Mouse (Mus musculus) retina, embryonic 14.5 days (tissue): ENCODE measurements around the gene Mtus2.

Experiments
- DNase-seq: peaks from one replicate; pipeline ENCODE4 v3.0.0-alpha.2; 2015; ENCODE audit warnings: low spot score

Mtus2 gene

DNA sequence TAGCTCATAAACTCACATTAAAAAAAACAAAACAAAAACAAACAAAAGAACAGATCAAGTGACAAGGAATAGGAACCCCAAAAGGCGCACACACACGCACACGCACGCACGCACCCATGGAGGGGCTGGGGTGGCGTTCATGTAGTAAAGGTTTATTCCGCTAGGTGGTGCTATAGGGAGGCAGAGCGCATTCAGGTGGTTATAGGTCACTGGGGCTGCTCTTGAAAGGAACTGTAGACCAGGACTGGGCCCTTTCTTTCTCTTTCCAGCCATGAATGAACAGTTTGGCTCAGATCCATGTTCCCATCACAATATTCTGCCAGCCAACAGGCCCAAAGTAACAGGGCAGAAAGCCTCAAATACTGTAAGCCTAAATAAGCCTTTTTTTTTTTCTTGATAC lies 389.4 kb downstream of the Mtus2 start:
- DNase-seq = no peak

DNA sequence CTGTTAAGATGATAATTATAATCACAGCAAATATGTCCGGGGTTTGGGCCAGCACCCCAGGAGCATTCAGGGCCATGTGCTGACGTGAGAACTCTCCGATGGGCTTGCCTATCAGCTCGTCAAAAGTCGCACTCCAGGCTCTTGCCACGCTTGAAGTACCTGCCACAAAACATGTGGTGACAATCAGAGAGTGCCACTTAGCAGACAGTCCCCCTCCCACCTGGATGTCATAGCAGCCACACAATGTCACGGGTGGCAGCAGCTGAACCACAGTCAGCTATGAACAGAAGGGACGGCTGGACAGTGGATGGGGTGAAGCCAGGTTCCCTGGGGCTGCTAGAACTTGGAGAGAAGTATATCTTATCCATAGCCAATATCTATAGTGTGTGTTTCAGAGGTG lies 391.0 kb downstream of the Mtus2 start:
- DNase-seq = no peak

- DNase-seq = no peak
These were observed 392.3 kb downstream of the Mtus2 start for GRCm38 (mm10) chr5:148349327-148350011.

DNA sequence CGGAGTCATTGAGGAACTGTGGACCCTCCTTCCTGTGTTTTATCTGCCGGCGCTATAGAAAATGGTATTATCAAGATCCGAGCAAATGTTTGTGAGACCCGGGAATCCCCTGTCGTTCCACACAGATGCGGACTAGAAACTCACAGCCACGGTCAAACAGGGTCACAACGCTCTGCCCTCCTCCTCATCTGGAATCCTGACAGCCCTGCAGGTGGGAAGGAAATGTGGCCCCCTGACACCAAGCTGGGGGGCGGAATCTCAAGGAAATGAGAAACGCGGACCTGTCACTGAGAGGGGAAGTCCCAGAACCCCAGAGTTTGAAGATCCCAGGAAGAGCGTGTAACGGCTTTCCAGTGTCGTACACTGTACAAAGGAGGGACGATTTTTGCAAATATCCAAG lies 396.3 kb downstream of the Mtus2 start:
- no peak for DNase-seq

DNA sequence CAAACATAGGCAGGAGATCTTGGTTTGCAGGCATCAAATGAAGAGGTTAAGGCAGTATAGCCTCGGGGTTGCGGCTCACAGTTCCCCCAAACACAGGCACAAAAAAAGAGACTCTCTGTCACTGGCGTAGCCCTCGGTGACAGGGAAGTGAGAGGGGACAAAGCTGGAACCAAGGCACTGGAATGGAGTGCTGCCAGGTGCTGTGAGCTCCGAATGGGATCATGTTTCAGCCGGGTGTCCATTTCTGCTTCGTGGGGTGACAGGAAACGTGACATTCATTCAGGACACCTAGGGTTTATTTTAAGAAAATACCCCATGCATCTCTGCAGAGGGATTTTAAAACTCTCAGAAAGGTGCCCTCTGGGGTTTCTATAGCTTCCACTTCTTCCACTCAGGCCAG lies 397.4 kb downstream of the Mtus2 start:
- no peak for DNase-seq

DNA sequence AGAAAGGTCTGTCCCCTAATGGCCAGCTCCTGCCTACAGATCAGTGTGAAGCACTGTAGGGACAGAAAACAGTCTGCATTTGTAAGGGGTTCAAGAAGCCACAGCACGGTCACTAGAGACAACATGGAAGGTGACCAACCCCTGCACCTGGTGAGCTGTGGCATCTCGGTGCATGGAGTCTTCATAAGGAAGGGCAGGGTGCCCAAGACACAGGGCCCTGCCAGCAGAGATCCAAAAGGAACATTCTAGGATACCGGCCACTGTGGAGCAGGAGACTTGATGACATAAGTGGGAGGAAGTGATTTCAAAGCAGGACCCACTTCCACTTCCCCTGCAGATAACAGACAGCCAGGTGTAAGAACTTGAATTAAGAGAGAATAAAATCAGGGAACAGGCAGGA lies 398.7 kb downstream of the Mtus2 start:
- no peak for DNase-seq

GRCm38 (mm10) chr5:148357168-148357567 lies 400.0 kb downstream of the Mtus2 start:
- no peak for DNase-seq

DNA sequence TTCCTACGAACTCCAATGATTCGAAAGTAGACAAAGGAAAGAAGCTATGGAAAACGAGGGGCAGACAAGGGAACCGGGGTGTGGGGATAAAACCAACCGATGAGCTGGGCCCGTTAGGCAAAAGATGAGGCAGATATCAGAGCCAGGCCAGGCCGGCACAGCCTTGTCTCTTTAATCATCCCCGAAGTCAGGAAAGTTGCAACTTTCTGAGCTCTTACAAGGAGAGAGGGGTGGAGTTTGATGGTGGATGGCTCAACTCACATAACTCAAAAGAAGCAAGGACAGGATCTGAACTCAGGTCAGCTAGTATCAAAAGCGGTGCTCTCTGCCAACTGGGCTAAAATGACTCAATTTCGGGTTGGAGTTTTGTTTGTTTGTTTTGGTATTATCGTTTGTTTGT lies 402.0 kb downstream of the Mtus2 start:
- no peak for DNase-seq

- no peak for DNase-seq
These were observed 404.0 kb downstream of the Mtus2 start for GRCm38 (mm10) chr5:148360922-148361758.

- DNase-seq = no peak
These were observed 404.6 kb downstream of the Mtus2 start for GRCm38 (mm10) chr5:148361759-148362010.

- no peak for DNase-seq
These were observed 405.2 kb downstream of the Mtus2 start for GRCm38 (mm10) chr5:148362296-148362695.

DNA sequence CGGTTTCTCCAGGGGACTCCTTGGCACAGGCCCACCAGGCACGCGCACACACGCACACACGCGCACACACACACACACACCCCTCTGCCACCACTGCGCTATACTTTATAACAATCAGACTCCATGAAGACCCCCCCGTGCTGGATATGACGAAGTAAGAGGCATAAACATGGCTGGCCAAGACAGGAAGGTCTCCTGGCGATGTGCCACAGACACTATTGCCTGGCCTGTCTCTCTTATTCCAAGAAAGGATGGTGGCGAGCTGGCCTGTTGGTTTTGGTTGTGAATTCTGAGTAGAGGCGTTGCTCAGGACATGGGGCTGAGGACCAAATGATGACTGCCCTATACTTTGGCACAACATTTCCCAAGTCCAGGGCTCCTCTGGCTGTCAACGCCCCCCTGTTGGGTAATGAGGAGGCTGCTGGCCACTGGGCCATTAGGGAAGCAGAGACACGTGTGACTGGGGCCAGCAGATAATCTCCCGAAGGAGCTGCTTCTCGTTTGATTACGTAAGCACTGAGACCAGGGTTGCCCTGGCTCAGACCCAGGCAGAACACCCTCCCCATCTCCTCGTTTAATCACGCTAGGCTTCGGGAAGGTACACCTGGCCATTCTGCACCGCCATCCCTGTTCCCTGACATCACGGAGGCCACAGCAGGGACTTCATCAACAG lies 406.5 kb downstream of the Mtus2 start:
- DNase-seq = no peak
